Mouse (Mus musculus) forelimb bud, embryonic 11.5 days (tissue): ENCODE results near the gene Figla.

ENCODE experiments used
- DNase-seq: peaks from one replicate; pipeline ENCODE4 v3.0.0-alpha.2; 2012; ENCODE audit warnings: low read depth, low spot score

Figla gene

DNA sequence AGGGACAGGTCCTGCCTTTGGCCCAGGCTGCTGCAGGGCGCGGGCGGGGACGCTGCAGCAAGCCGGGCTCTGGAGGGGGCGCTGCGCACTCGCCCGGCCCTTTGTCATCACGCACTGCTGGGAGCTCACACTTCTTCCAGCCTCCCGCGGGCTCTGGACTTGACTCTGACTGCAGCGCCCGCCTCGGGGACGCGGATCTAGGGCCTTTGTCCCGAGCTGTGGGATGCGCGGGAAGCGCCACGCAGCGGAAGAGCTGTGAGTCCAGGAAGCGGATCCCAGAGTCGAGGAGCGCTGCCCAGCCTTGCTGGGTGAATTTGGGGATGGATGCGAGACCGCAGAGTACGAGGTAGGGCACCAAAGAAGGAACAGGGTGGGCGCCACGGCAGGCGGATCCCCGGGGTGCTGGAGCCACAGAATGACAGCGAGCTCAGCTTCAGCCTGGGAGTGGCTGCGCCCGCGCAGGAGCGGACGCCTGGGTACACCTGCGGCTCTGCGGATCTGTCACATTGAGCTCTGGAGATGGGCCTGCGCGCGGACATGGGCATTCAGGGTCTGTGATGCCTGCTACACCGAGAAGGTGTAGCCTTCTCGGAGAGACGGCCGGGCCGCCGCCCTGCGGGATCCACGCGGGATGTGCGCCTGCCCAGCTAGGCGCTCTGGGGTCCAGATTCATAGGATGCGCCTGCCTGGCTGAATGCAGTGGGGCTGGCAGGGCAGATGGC is 12.8 kb downstream of the Figla start, which contains the start of gene Add2:
Gene Add2 (plus strand): TSS at position 81 of the 722 bp plus-strand sequence.
- peak; percentile 54 for DNase-seq

DNA sequence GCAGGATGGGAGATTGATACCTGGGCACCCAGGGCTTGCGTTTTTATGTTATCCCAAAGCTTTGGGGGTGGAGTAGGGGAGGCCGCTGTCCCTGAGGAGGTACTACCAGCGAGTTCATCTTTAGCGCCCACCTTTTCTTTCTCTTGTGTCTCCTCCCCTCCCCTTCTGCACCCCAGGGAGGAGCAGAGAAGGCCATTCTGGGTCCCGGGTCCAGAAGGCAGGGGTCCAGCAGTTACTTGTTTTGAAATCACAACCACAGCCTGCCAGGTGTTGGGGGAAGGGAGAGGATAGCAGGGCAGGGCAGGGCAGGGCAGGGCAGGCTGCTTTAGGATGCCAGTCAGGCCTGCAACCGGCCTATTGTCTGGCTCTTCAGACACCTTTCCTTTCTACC is 13.3 kb downstream of the Figla start:
- DNase-seq = no peak

DNA sequence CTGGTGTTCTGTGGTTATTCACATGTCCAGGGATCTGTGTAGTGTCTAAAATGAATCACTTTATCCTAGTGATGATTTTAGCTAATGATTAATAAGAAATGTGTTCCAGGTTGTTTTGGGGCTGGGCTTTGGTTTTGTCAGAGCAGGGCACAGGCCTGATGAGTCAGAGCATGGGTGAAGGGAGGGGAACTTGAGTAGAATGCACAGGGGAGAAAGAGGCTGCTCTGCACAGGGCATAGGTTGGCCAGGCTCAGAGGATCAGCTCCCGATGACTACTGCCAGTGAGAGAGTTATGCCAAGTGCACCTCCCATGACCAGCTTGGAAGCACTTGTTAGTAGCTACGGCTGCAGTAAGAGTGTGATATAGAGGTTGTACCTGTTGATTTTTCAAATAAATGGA is 15.6 kb downstream of the Figla start:
- no peak for DNase-seq

DNA sequence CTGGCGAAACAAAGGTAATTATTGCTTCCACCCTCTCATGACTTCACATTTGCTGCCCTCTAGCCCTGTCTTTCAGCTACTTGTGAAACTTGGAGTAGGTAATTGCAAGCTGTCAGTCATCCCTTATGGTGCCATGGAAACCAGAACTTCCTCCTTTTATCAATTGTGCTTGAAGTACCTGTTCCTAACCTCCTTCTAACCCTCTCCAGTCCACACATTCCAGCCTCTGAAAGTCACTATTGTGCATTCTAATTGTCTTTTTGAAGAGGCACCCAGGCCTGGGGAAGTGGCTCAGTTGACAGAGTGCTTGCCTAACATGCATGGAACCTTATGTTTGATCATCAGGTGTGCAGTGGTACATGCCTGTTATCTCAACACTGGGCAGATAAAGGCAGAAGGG is 17.7 kb downstream of the Figla start:
- DNase-seq = no peak

DNA sequence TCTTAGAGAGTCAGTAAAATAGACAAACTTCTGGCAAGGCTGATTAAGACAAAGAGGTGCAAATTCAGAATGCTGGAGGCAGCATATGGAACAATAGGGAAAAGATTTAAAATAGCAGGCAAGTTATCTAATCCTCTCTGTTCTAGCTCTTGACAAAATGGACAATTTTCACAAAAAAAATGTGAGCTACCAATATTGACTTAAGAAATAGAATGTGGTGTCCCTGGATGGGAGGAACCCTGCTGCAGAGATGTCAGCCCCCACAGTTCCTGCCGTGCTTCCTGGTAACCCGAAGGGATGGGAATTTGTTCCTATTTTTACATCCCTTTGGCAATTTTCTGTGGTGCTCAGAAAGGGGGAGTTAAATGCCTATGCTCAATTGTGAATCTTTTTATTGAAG is 22.9 kb downstream of the Figla start:
- DNase-seq = no peak

DNA sequence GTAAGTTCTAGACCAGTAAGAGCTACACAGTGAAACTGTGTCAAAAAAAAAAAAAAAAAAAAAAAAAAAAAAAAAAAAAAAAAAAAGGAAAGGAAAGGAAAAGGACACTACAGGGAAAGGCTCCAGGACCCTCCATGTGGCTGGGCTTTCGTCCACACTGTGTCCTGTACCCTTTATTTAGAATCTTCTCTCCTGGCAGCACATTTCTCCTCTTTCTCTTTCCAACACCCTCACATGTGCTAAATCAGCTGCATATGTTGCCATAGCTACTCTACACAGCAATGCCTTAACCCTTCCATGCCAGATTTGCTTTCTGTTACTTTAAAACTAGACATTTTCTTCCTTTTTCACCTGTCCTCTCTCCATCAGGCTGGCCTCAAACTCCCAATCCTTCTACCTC is 24.2 kb downstream of the Figla start:
- DNase-seq = no peak

DNA sequence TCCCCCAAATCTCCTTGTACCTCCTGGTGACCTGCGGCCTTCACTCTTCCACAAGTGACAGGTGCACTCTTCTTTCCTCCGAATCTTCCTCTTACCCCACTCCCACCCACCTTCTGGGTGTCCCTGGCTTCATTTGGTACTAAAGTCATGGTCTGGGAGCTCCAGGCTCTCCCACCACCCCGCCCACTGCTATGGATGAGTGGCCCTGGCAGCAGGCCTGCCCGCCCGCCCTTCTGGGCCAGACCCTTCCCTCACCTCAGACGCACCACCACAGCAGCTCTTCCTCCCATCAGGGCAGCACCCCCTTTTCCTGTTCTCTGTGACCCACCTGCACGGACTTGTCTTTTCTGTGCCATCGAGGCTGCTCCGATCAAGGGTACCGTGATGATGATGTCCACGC is 31.5 kb downstream of the Figla start:
- no peak for DNase-seq

DNA sequence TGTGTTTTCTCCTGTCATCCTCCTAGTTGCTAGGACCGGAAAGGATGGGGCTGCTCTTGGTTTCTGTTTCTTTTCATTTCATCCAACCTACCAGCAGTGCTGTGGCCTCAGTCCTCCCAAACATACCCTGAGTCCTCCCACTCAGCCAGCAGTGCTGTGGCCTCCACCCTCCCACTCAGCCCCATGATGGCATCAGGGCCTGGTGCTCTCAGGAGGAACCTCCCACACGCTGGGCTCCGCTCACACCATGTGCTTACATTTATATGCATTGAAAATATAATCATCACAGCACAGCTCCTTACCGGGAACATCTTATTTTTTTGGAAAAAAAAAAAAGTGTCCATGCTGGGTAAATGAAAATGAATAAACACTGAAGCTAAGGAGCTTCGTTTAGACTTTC is 32.5 kb downstream of the Figla start:
- no peak for DNase-seq

DNA sequence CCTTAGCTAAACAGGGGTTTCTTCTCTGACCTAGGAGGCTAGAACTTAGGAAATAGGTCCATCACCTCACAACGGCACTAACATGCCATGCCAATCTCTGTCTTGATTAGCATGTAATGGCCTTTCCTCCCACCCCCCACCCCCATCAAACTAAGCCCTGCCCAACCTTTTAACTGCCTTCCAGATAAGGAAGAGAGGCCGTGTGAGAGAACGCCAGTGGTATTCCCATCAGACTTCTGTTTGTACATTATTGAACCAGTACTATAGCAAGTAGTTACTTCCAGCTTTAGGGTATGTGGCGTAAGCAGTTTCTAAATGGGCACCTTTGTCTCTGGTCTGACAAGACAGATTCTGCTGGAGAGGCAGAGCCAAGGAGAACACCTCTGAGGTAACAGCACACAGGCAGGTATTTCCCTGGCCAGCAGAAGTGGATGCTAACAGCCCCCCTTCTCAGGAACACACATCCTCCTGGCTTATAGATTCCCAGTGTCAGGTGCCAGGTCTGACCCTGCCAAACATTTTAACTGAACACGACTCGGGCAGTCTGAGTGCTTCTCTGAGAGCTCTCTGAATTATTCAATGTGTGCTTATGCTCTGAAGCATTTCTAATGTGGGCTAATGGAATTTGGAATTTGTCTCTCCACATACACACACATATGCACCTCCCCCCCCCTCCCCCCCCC is 34.8 kb downstream of the Figla start:
- DNase-seq = no peak

DNA sequence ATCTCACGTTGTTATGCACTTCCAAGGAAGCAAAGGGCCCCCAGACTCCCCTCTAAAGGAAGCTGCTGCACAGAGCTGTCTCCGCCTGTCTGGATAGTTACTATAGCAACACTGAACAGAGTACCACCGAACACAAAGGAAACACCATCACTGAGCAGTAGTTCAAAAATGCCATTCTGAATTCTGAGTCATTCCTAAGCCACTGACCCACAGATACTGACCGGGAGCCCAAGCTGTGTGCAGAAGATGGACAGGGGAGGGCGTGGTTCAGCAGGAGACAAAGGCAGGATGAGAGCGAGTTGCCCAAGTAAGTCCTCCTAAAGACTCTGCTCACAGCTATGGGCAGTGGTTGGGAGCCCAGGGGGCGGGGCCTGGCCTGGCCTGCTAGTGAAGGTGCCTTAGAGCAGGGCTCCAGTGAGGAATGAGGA is 36.1 kb downstream of the Figla start:
- DNase-seq = no peak

DNA sequence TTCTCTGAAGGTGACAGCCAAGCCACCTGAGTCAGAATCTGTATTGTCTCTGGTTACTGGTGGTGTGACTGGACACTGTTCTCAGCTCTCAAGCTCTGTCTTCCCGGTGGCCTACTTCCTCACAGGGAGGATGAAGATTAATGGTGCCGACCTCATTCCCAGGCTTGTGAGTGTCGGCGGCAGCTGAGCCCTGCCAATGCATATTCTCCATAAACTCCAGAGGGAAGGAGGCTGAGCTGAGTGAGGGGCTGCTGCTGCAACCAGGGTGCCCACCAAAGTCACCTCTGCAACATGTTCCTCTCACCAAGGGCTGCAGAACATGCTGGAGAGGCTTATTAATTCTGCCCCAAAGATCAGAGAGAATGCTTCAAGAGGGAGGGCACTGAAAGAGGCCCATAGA is 36.6 kb downstream of the Figla start:
- DNase-seq = no peak

DNA sequence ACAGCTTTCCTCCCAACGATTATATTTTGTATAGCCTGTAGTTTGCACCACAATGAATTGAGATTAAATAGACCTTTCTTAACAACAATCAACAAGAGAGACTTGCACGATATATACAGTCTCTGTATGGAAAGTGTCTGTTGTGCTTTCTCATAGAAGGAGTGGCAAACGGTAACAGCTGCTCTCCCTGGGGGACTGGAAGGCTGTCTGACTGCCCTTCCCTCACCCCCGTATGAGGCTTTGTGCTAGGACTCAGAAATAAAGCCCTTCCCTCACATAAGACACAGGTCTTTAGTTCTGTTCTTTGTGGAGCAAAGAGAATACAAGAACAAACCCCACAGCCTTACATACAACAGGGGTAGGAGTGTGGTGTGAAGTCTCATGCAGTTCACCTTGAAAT is 37.1 kb downstream of the Figla start:
- DNase-seq = no peak

DNA sequence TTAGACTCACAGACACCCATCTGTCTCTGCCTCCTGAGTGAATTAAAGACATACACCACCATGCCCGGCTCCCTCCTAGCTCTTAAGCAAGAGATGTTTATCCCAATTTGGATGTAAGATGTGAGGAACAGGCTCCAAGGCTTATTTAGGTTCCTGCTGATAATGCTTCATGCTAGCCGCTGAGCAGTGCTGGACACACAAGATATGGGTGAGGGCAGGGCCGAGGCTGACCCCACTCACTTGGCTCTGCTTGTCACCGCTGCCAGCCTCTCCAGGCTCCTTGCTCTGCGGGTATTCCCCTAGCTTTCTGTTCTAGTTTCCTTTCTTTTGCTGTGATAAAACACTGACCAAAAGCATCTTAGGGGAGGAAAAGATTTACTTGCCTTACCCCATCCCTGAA is 37.6 kb downstream of the Figla start:
- no peak for DNase-seq

DNA sequence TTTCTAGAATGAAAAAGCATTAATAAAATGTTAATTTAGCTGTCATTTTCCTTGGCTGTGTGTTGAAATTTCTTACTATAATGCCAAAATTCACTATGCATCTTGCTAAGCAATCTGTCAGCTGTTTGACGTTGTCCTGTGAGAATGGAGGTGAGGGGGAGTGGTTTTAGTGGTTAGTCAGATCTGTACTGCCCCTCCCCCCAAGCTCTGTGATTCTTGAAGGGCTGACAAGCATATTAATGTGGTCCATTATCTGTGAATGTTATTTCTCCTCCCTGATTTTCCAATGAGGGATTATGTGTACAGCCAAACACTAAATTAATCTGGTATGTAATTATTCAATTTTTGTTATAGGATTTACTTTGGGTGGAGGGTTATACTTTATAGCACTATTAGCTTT is 42.5 kb downstream of the Figla start:
- DNase-seq = no peak

DNA sequence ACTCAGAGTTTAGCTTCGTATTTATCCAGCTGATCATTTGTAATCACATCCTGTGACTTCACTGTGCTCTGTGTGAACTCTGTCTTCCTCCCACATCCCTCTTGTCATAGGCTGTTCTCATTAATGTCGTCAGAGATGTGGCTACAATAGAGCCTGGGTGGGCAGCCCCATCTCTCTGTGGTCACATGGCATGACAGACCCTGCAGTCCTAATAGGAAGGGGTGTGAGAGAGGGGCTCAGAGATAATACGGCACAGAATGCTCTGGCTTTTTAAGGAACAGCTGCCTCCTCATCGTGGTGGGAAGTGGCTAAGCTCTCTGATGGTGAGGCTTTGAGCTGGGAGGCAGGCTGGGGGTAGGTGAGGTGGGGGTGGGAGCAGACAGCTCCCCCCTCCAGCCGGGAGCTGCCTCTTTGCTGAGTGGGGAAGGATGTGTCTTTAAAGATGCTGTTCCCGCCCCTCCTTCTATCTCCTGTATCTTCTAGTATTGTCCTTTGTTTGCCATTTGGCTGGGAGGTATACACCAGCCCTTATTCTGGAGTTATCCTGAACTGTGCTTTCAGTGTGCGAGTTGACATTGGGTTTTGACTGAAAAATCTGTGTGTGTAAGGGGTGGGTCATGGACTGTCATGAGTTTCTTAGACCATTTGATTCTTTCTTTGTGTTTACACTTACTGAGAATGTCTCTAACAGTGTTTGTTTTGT is 43.3 kb downstream of the Figla start:
- no peak for DNase-seq

DNA sequence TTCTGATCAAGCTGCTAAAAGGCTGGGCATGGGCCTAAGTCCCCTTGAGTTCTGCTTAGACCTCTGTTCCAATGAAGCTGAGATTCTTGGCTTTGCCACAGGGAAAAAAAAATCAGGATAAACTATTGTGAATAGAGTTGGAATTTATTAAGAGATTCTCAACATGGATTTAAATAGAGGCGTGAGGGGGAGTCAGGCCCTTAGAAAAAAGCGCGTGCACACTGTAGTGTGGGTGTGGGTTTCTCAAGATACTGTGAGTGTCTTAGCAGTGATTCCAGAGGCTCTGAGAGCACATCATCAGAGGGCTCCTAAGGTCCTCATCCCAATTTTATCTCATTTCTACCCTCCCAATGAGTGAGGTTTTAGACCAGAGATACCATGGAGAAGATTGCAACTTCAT is 44.2 kb downstream of the Figla start:
- no peak for DNase-seq

DNA sequence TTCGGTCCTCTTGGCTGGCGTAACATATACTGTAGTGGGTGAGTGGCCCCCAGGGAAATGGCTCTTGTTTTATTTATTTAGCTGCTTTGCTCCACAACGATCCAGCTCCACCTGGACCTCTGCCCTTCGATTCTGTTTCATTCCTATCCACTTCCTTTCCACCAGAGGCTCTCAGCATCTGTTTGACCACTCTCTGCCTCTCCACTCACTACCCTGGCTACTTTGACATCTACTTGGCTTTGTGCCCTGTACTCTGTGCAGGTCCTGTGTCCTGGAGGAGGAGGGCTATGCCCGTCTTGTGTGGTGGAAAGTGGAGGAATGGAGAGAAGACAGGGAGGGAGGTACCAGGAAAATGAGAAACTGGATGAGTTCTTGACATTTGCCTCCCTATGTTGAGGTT is 46.3 kb downstream of the Figla start:
- no peak for DNase-seq

DNA sequence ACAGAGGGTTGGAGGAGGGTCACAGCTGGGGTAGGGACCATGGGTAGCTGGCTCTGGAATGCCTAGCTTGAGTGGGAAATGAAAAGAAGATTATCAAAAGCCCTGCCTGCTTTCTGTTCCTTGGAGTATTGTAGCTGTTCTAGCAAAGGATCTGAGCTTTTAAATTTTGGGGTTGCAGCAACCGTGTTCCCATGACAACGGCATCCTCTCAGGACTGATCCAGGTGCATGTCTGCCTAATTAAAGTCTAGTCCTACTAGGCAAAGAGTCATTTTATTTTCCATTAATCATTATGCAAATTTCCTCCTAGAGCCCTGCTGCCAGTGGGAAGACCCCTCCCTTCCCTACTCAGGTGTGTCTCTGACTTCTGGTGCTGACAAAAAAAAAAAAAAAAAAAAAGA is 46.7 kb downstream of the Figla start:
- no peak for DNase-seq

DNA sequence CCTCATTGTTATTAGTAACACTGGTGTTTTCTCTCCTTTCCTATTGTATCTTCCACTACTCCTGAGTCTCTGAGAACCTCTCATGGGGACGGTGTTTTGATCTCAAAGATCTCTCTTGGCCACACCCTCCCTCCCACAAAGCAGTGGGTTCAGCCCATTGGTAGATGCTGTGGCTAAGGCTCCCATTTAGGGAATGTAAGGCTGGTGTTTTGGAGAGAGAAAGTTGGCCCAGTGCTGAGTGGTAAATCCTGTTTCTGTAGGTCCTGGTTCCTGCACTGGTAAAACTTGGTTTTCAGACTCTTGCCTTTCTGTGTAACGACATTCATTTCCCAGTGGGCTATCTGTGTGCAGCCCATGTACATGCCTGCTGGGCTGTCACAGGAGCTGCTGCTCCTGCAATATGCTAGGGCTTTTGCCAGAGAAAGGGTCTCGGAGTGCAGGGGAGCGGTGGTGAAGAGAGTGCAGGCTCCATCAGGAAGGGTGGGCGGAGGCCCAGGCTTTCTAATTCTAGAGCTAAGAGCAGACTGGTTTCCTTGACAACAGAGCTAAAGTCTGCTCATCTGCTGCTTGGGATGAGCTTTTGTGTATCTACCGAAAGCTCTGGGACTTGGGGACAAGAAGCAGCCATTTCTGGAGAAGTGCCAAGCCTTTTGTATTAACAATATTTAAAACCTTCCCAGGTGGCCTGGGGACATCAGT is 48.5 kb downstream of the Figla start:
- no peak for DNase-seq

DNA sequence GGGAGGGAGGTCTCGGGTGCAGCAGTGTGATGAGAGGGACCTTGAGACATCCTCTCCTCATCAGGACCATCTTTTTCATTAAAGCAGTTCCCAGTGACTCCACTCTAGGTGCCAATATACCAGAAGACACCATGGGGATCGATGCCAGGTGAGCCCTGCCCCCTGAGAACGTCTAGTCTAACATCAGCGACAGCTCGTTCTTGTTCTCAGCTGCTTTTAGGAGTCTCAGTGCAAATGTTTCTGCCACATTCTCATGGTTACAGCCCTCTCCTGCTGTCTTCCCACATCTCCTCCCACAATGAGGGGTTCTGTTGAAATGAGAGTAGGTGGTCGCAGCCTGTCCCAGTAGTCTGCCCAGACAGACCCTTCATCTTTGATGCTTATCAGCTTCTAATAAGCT is 50.8 kb downstream of the Figla start:
- DNase-seq = no peak

DNA sequence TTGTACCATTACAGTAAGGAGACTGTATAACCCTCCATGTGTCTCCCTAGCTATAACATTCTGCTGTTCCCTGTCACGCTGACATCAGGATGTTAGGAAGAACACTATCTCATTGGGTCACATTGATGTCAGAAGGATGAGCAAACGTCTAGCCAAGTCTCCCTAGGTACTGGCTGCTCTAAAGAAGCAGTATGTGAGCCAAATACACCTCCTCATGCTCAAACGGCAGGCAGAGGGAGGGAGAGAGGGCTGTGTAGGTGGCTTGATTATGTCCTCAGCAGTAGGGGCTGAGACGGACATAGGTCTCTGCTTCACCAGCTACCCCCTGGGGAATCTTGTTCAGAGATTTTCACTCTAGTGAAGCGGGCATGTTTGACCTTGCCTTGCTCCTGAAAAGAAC is 51.2 kb downstream of the Figla start:
- DNase-seq = no peak

DNA sequence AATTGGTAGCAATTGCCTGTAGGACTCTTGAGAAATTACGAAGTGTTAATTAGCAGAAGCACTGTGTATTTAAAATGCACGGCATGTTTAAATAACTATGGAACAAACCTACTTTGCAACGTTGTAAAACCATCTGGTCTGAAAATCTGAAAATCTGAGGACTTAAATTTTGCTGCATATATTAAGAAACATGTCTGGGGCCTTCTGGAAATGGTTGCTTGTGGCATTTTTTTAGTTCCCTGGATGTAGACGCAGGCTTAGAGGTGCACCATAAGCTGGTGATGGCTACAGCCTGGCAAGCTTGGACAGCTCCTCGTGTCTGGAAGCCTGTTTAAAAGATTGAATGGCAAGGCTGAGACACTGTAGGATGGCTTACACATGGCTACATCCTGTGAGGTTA is 53.0 kb downstream of the Figla start:
- no peak for DNase-seq
